Mouse (Mus musculus) intestine, embryonic 16.5 days (tissue): ENCODE data around the gene Acot2. TPM values are rescaled to one million over a fixed set of nuclear protein-coding genes. Genes with fewer than 3 reads are reported as not detected.

Experiments
- polyA plus RNA-seq: library from polyadenylated mRNA; unstranded; fragments of >200 nt; fragmentation: Nextera tagmentation; extraction: Ambion mirVana; gene quantifications from 2 replicates; pipeline ENCODE4 v1.2.1, GENCODE M21; 2015

Gene Acot2
- polyA plus RNA-seq, 1 experiment from 2014 or later: 35.3 TPM

Other genes with a start within 250 kb of the Acot2 start
- 5.2 and 5.8 TPM in 2 replicates for gene Papln, start 224.2 kb upstream of the Acot2 start, polyA plus RNA-seq
- 35.7 and 36.1 TPM in 2 replicates for gene Numb, start 65.9 kb upstream of the Acot2 start, polyA plus RNA-seq
- gene Riox1, start 37.3 kb upstream of the Acot2 start, polyA plus RNA-seq: 10.2 and 11.7 TPM in 2 replicates
- gene Heatr4, start 3.0 kb upstream of the Acot2 start, polyA plus RNA-seq: not detected in 2 replicates
- 159 and 188 TPM in 2 replicates for gene Acot1, start 21.6 kb downstream of the Acot2 start, polyA plus RNA-seq
- 12.9 and 20.6 TPM in 2 replicates for gene Acot4, start 50.5 kb downstream of the Acot2 start, polyA plus RNA-seq
- not detected in 2 replicates for gene Gm49366, start 51.1 kb downstream of the Acot2 start, polyA plus RNA-seq
- 7.0 and 11.7 TPM in 2 replicates for gene Acot3, start 64.3 kb downstream of the Acot2 start, polyA plus RNA-seq
- gene Acot5, start 81.5 kb downstream of the Acot2 start, polyA plus RNA-seq: 0.21 and 0.28 TPM in 2 replicates
- 2.5 and 3.2 TPM in 2 replicates for gene Acot6, start 112.8 kb downstream of the Acot2 start, polyA plus RNA-seq
- 2.4 and 3.4 TPM in 2 replicates for gene Dnal1, start 126.5 kb downstream of the Acot2 start, polyA plus RNA-seq
- gene Pnma1, start 160.6 kb downstream of the Acot2 start, polyA plus RNA-seq: 0.34 and 0.67 TPM in 2 replicates
- 6.3 and 6.7 TPM in 2 replicates for gene Elmsan1, start 231.0 kb downstream of the Acot2 start, polyA plus RNA-seq